Mouse (Mus musculus): Measurements from ENCODE around the gene Auts2.

Auts2 gene

GRCm38 (mm10) chr5:131475278-131475677 is 1067.9 kb downstream of the Auts2 start:
- peak; percentile 33 for DNase-seq (ENCODE audit: low read depth, low spot score)

DNA sequence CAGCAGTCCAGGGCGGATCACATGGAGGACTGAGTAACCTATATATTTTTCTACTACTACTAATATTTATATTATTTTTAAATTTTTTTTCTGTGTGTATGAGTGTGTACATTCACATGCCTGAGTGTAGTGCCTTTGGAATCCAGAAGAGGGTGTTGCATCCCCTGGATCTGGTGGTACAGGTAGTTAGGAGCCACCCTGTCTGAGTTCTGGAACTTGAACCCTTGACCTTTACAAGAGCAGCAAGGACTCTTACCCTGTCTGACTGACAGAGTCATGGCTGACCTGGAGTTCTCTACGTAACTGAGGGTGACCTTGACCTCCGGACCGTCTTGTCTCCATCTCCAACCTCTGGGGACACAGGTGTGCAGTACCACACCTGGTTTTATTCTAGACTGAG is 1074.5 kb downstream of the Auts2 start:
- DNase-seq (ENCODE audit: low read depth, low spot score), result no peak

GRCm38 (mm10) chr5:131466131-131466530 is 1077.0 kb downstream of the Auts2 start:
- DNase-seq (ENCODE audit: low read depth, low spot score), result no peak

DNA sequence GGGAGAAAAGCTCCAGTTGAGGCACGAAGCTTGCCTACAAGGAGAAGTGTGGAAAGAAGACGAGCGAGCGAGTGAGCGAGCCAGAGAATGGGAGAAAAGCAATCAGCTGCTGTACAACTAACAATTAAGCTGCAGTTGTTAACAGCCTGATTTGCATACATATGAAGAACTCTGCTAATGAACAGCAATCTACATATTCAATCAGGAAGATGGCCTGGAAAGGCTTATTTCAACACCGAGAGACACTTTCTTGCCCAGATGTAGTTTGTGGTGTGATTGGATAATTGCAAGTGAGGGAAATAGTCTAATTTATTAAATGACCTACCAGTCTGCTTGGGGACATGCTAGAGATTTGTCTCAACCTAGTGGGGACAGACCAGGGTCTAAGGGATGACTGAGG is 1079.7 kb downstream of the Auts2 start:
- no peak for DNase-seq (ENCODE audit: low read depth, low spot score)

DNA sequence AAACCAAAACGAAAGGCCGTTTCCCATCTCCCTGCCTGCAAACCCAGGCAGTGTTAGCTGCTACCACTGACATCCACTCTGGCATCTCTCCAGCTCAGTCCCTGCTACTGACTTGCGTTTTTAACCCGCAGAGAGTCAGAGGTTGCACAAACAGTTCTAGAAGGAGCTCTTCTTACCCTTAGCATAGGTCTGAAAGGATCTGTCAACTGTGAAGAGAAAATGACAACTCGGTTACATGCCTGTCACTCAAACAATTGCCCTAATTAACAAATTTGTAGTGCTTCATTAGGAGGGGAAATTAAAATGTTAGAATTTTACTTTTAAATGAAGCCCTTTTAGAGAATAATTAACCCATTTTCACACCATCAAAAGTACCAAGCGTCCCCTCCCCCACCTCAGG is 1083.2 kb downstream of the Auts2 start:
- DNase-seq (ENCODE audit: low read depth, low spot score), result no peak

DNA sequence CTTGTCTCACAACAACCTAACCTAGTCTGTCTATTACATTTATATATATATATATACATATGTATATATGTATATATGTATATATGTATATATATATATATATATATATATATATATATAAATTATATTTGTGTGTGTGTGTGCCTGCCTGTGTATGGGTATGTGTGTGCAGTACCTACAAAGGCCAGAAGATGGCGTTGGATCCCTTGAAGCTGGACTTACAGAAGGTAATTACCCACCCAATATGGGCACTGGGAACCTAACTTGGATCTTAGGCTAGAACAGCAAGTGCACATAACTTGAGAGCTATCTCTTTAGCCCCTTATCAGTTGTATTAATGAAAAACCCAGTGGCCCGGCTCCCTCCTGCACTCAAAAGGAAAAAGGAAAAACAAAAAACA is 1083.6 kb downstream of the Auts2 start:
- DNase-seq (ENCODE audit: low read depth, low spot score), result no peak

DNA sequence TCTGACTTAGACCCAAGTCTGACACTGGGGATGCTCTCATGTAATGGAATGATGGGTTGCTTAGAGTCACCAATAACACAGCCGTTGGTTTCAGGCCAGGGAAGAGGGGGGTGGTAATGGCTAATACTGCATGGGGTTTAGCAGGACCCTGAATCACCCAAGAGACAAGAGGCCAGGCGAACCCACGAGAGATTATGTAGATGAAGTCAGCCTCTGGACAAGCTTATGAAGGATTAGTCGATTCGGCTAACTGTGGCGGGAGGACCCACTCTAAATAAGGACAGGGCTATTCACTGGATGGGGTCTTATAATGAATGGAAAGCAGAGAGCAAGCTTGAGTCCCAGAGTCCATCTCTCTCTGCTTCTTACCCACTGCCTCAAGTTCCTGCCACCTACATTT is 1084.4 kb downstream of the Auts2 start:
- no peak for DNase-seq (ENCODE audit: low read depth, low spot score)

- peak; percentile 24 for DNase-seq (ENCODE audit: low read depth, low spot score)
These were observed 1085.1 kb downstream of the Auts2 start for GRCm38 (mm10) chr5:131457999-131458398.

GRCm38 (mm10) chr5:131449181-131449868 is 1093.8 kb downstream of the Auts2 start:
- DNase-seq (ENCODE audit: low read depth, low spot score), result peak; percentile 23

GRCm38 (mm10) chr5:131435239-131435876 is 1107.8 kb downstream of the Auts2 start:
- DNase-seq (ENCODE audit: low read depth, low spot score), result no peak

GRCm38 (mm10) chr5:131433291-131433690 is 1109.9 kb downstream of the Auts2 start:
- DNase-seq (ENCODE audit: low read depth, low spot score), result no peak

GRCm38 (mm10) chr5:131431896-131432295 is 1111.2 kb downstream of the Auts2 start:
- DNase-seq (ENCODE audit: low read depth, low spot score), result no peak

DNA sequence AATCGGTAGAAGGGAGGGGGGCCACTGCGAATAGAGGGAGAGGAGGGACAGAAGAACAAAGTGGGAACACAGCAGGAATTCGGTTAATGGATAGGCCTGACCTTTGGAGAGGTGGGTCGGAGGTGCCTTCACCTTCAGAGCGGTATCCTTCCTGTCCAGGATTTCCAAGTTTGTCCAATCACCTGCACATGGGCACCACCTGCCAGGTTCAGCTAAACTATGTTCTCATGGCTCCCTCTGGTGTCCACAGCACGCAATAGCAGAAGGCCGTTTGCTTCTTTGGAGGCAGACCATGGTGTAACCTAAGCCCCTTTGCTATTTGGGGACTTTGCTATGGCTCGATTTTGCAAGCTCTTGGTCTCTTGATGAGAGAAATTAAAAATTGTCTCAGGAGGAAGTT is 1113.0 kb downstream of the Auts2 start:
- peak; percentile 21 for DNase-seq (ENCODE audit: low read depth, low spot score)

- DNase-seq (ENCODE audit: low read depth, low spot score), result no peak
These were observed 1113.6 kb downstream of the Auts2 start for GRCm38 (mm10) chr5:131429563-131429962.

- peak; percentile 40 for DNase-seq (ENCODE audit: low read depth, low spot score)
These were observed 1115.3 kb downstream of the Auts2 start for GRCm38 (mm10) chr5:131427734-131428413.

- DNase-seq (ENCODE audit: low read depth, low spot score), result no peak
These were observed 1120.4 kb downstream of the Auts2 start for GRCm38 (mm10) chr5:131422737-131423136.

DNA sequence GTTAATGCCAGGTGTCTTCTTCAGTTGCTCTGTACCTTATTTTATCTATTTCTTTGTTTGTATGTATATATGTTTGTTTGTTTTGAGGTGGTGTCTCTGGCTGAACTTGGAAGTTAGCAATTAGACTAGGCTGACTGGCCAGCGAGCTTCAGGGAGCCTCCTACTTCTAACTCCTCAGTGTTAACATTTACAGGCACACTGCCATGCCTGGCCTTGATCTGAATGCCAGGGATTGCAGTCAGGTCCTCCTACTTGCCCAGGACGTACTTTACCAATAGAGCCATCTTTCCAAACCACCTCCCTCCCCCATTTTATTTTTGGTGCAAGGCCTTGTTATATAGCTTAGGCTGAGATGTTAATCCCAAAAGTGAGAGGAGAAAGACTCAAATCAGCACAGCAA is 1122.7 kb downstream of the Auts2 start:
- DNase-seq (ENCODE audit: low read depth, low spot score), result no peak

- no peak for DNase-seq (ENCODE audit: low read depth, low spot score)
These were observed 1127.1 kb downstream of the Auts2 start for GRCm38 (mm10) chr5:131415902-131416545.

DNA sequence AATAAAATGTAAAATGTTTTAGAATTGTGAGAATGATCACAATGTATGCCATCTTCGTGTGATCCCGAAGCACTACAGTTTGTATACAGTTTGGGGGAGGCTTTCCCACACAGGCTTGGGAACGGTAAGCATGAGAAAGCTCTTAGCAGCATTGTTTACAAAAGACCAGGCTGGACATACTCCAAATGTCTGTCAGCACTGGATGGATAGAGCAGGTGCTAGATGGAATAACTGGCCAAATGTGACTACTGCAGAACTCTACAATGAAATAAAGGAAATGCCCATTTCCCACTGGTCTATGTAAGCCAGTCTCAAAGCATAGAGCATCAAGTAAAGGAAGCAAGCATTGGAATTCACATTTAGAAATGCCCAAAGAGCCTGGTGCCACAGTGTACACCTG is 1144.9 kb downstream of the Auts2 start:
- no peak for DNase-seq (ENCODE audit: low read depth, low spot score)

DNA sequence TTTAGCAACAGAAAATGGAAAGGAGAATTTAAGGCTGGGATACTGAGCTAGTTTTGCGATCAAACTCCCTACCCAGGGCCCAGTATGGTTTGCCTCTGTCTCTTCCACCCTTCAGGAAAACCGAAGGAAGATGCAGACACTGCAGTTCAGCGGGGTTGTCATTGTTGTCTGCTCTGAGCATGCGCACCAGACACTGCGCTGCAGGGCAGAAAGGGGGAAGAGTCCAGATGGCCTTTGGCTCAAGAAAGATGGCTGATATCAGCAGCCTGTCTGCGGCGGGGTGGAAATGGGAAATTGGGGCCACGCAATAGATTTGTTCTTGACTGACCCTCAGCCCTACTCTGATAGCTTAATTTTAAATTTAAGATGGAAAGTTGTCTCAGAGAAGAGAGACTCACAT is 1147.4 kb downstream of the Auts2 start:
- DNase-seq (ENCODE audit: low read depth, low spot score), result no peak
